In genomic region chr10:117603130-117603833, GRCm38 (mm10) we compare ENCODE assay signal across 31 mouse cellular contexts. TPM values are rescaled to one million over a fixed set of nuclear protein-coding genes. Genes with fewer than 3 reads are reported as not detected.
DNase-seq lines count a peak whose midpoint lies in the region; ATAC-seq and TF ChIP-seq lines count a peak whose summit lies in the region.
"Had no signal": no experiment of that assay in that cellular context is flagged by ENCODE, and none has a peak within 500 bp of the region (broad histone marks: within the 10 kb centered on the region; RNA-seq: fewer than 3 reads in every experiment).

No protein-coding gene starts in this region.

- ATAC-seq in neural tube, embryonic 15.5 days (ENCODE audit: low FRiP score): no peak
- ATAC-seq: activated CD4-positive, CD25-positive, alpha-beta regulatory T cell, adult 4 months; CD4-positive, CD25-positive, alpha-beta regulatory T cell, adult 4 months; forebrain, embryonic 13.5 days; forebrain, embryonic 15.5 days; forebrain, postnatal 0 days; Patski had no signal

- no peak overlapping the region for H3K4me3 ChIP-seq in layer of hippocampus, adult 2 months
- H3K4me3 ChIP-seq in neural tube, embryonic 15.5 days (replicated peaks): no peak overlapping the region
- H3K4me3 ChIP-seq: embryonic facial prominence, embryonic 13.5 days; embryonic facial prominence, embryonic 15.5 days; erythroblast, embryonic 14.5 days; forebrain, embryonic 10.5 days; forebrain, embryonic 13.5 days; forebrain, embryonic 15.5 days had no signal

- H3K9ac ChIP-seq in neural tube, embryonic 15.5 days (replicated peaks): no peak overlapping the region
- H3K9ac ChIP-seq: embryonic facial prominence, embryonic 13.5 days; embryonic facial prominence, embryonic 15.5 days; forebrain, embryonic 13.5 days; forebrain, embryonic 15.5 days; forebrain, postnatal 0 days had no signal

- no peaks in the 10 kb centered on the region for H3K36me3 ChIP-seq in neural tube, embryonic 15.5 days
- H3K36me3 ChIP-seq: embryonic facial prominence, embryonic 13.5 days; embryonic facial prominence, embryonic 15.5 days; forebrain, embryonic 10.5 days; forebrain, embryonic 15.5 days; G1E had no signal

- no peak for DNase-seq in layer of hippocampus, adult 2 months (ENCODE audit: low spot score in 2 of 2)
- no peak for DNase-seq in layer of hippocampus, postnatal 36 days
- no peak for DNase-seq in neural tube, embryonic 10.5 days (ENCODE audit: extremely low spot score, low spot score)
- DNase-seq in 3T3-L1 (ENCODE audit: low read depth, low spot score) (peak; percentile 92), adipocyte (ENCODE audit: low spot score) (peak; percentile 94)
- DNase-seq in heart, adult 9 months (ENCODE audit: low spot score in 2 of 2): no peak
- no peak for DNase-seq in thymus, postnatal 14 days
- DNase-seq: adrenal gland, adult 2 months; adrenal gland, postnatal 10 days; adrenal gland, postnatal 25 days; B cell, adult 2 months; cerebellum, adult 11 months; cerebellum, adult 18-20 months; cerebellum, adult 8-10 months; cerebellum, adult 9-11 months; cerebellum, postnatal 14 days; cerebellum, postnatal 36 days; embryo, embryonic 11 days; forebrain, postnatal 0 days had no signal

- no peaks in the 10 kb centered on the region for H3K27me3 ChIP-seq in neural tube, embryonic 15.5 days (replicated peaks)
- H3K27me3 ChIP-seq: CH12.LX; embryonic facial prominence, embryonic 13.5 days; embryonic facial prominence, embryonic 15.5 days; forebrain, embryonic 13.5 days; forebrain, embryonic 15.5 days; Patski had no signal

- no peak overlapping the region for H3K4me2 ChIP-seq in neural tube, embryonic 15.5 days
- H3K4me2 ChIP-seq: embryonic facial prominence, embryonic 13.5 days; embryonic facial prominence, embryonic 15.5 days; forebrain, embryonic 13.5 days; forebrain, embryonic 15.5 days had no signal

- H3K4me1 ChIP-seq in neural tube, embryonic 15.5 days: 0 out of 2 replicates have a peak, but pooled peaks cover 9% of the 10 kb centered on the region
- H3K4me1 ChIP-seq: embryonic facial prominence, embryonic 13.5 days; embryonic facial prominence, embryonic 15.5 days; forebrain, embryonic 10.5 days; forebrain, embryonic 13.5 days; forebrain, embryonic 15.5 days had no signal

- no peak for TF ChIP-seq CTCF in layer of hippocampus, adult 2 months (conservative IDR thresholded peaks at IDR 0.05)

- WGBS in neural tube, embryonic 15.5 days: 75% methylated on average over 8 of the region's 8 CpGs

- H3K27ac ChIP-seq in layer of hippocampus, adult 2 months: peak overlapping the region; percentile 47
- H3K27ac ChIP-seq in neural tube, embryonic 15.5 days (replicated peaks): 0 out of 2 replicates have a peak overlapping the region, but pooled peaks have one; percentile 15
- H3K27ac ChIP-seq: embryonic facial prominence, embryonic 13.5 days; embryonic facial prominence, embryonic 15.5 days; forebrain, embryonic 10.5 days; forebrain, embryonic 13.5 days; forebrain, embryonic 15.5 days had no signal

- no peaks in the 10 kb centered on the region for H3K9me3 ChIP-seq in neural tube, embryonic 15.5 days (replicated peaks)
- H3K9me3 ChIP-seq: embryonic facial prominence, embryonic 13.5 days; embryonic facial prominence, embryonic 15.5 days; forebrain, embryonic 10.5 days; forebrain, embryonic 13.5 days; forebrain, embryonic 15.5 days; G1E had no signal

RNA-seq across cellular contexts. Expression of gene Cpm, which starts 26.0 kb away (rescaled TPM):
- total RNA-seq in layer of hippocampus, adult 2 months (2021): 1 to 10 TPM; 8.5 to 9.7 TPM
- 1 to 10 TPM; 9.1 to 9.4 TPM for total RNA-seq in layer of hippocampus, postnatal 36 days (2021)
- polyA plus RNA-seq in neural tube, embryonic 15.5 days (2015; fragmentation: Nextera tagmentation; extraction: Ambion mirVana): 4.1 and 12.9 TPM in 2 replicates
- polyA plus RNA-seq: erythroblast, embryonic 14.5 days; G1E had no signal

Comparison
In these comparisons a context has a peak if more than half of its experiments do, and no peak if none do; other contexts are left out.
1. DNase-seq: peak in 3T3-L1 (single experiment) and adipocyte (single experiment); none in layer of hippocampus, adult 2 months (0 of 2), layer of hippocampus, postnatal 36 days (0 of 2), neural tube, embryonic 10.5 days (single experiment), heart, adult 9 months (0 of 2) and thymus, postnatal 14 days (single experiment).